Mouse (Mus musculus) effector memory CD4-positive, alpha-beta T cell, adult 5 months (primary cell): ENCODE data around the gene Adprhl1. TPM values are rescaled to one million over a fixed set of nuclear protein-coding genes. Genes with fewer than 3 reads are reported as not detected.

Experiments used
- polyA plus RNA-seq: library from polyadenylated mRNA; unstranded; fragments of 100-300 nt; shearing (Covaris generic); gene quantifications from one replicate; pipeline ENCODE4 v1.2.1, GENCODE M21; 2017

Gene Adprhl1
- not detected for polyA plus RNA-seq

DNA sequence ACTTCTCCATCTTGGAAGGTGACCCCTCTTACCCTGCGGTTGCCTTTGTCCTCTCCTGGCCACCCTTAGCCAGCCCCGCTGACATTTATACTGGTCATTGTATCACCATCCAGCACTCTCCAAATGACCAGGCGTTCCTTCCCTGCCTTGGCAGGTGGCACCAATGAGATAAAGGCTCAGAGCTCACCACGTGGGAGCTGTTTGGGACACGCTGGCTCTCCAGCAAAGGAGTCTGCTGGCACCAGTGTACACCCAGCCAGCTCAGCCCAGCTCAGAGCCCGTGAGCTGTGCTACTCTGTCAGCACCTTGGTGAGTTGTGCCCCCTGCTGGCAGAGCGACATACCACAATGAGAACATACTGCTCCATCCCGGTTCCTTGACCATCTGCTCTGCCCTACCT, at the start of gene Adprhl1:
Gene Adprhl1 (minus strand): TSS at position 144 of the 400 bp plus-strand sequence.

DNA sequence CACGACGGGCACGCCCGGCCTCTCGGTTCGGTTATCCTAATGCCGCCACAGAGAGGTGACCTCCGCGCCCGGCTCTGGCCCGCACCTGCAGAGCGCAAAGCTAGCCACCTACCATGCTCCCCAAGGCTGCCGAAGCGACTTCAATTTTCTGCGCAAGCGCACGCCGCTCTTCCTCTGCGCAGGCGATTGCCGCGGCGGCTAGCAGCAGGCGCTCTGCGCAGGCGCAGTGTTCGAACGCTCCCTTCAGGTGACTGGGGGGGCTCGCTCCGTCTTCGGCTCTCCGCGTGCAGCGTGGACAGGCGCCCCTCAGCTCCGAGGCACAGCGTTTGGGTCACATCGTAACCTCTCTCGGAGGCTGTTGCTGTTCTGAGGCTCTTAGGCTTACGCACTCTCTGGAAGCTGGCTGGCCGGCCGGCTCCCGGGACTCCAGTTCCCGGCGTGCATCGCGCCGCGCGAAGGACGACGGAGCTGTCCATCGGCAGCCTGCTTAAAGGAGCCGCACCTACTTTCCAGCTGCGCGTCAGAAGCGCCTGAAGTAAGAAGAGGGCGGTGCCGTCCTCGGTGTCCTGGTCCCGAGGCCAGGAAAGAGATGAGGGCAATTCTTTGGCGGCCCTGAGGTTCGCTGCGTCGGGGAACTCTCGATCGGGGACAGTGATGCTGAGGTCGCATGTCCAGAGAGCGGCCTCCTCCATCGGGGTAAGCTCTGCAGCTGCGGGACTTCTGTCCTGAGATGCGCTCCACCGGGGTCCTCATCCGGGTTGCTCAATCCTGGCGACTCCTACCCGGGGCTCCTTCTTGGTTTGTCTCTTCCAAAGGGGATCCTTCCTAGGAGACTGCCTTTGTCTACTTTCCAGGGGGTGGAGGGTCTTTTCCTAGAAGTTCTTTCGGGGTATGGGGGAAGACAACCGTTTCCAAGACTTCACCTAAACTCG, 34.0 kb upstream of the Adprhl1 start, which contains the start of the genes Dcun1d2 and Tmco3:
Gene Dcun1d2 (minus strand): TSS at position 440 of the 932 bp plus-strand sequence.
Gene Tmco3 (plus strand): TSS at position 499 of the 932 bp plus-strand sequence.

DNA sequence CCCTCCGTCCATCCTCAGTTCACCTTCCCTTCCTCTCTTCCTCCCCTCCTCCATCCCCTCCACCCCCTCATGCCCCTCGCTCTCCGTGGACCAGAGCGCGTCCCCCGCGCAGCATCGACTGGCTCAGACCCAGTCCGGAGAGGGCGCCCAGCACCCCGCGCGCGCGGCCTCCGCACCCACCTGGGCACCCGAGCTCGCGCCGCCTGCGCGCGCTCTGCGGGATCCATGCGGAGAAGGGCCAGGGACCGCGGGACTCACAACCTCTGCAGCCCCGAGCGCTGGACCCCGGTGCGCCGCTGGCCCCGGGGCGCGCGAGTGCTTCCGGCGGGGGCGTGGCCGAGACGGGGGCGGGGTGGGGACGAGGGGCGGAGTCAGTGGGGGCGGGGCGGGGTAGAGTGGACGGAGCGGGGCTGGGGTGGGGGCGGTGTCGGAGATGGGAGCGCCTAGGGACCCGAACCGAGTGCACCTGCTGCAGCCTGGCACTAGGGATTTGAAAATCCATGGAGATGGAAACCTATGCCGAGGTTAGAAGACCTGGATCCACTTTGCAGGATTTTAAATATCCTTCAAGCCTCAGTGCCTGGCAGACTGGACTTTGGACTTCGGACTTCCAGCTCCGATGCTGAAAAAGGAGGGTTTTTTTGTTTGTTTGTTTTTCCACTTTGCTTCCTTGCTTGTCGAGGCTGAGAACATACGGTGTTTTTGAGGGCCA, 53.5 kb downstream of the Adprhl1 start, which contains the start of gene Grtp1:
Gene Grtp1 (minus strand): TSS at position 320 of the 712 bp plus-strand sequence.

Other genes starting within 250 kb of the Adprhl1 start
- not detected for gene F7, start 228.1 kb downstream of the Adprhl1 start, polyA plus RNA-seq
- not detected for gene F10, start 216.9 kb downstream of the Adprhl1 start, polyA plus RNA-seq
- 2.2 TPM for gene Proz, start 193.2 kb downstream of the Adprhl1 start, polyA plus RNA-seq
- gene Pcid2, start 148.7 kb downstream of the Adprhl1 start, polyA plus RNA-seq, result 37.3 TPM
- gene Cul4a, start 148.5 kb downstream of the Adprhl1 start, polyA plus RNA-seq, result 24.1 TPM
- 204 TPM for gene Lamp1, start 95.0 kb downstream of the Adprhl1 start, polyA plus RNA-seq
- gene Grtp1, start 53.5 kb downstream of the Adprhl1 start, polyA plus RNA-seq, result 2.3 TPM
- gene Dcun1d2, start 34.0 kb upstream of the Adprhl1 start, polyA plus RNA-seq, result 16.5 TPM
- 21.1 TPM for gene Tmco3, start 34.0 kb upstream of the Adprhl1 start, polyA plus RNA-seq
- gene Tfdp1, start 84.6 kb upstream of the Adprhl1 start, polyA plus RNA-seq, result 67.8 TPM
- gene Atp4b, start 142.7 kb upstream of the Adprhl1 start, polyA plus RNA-seq, result not detected
- not detected for gene Grk1, start 150.9 kb upstream of the Adprhl1 start, polyA plus RNA-seq
- not detected for gene Tmem255b, start 181.0 kb upstream of the Adprhl1 start, polyA plus RNA-seq
- not detected for gene Gas6, start 240.3 kb upstream of the Adprhl1 start, polyA plus RNA-seq